Mouse (Mus musculus): ENCODE measurements around the gene Hook2. TPM values are rescaled to one million over a fixed set of nuclear protein-coding genes. Genes with fewer than 3 reads are reported as not detected.

Gene Hook2
- polyA plus RNA-seq, 1 experiment from 2014 or later = 31.2 TPM

DNA sequence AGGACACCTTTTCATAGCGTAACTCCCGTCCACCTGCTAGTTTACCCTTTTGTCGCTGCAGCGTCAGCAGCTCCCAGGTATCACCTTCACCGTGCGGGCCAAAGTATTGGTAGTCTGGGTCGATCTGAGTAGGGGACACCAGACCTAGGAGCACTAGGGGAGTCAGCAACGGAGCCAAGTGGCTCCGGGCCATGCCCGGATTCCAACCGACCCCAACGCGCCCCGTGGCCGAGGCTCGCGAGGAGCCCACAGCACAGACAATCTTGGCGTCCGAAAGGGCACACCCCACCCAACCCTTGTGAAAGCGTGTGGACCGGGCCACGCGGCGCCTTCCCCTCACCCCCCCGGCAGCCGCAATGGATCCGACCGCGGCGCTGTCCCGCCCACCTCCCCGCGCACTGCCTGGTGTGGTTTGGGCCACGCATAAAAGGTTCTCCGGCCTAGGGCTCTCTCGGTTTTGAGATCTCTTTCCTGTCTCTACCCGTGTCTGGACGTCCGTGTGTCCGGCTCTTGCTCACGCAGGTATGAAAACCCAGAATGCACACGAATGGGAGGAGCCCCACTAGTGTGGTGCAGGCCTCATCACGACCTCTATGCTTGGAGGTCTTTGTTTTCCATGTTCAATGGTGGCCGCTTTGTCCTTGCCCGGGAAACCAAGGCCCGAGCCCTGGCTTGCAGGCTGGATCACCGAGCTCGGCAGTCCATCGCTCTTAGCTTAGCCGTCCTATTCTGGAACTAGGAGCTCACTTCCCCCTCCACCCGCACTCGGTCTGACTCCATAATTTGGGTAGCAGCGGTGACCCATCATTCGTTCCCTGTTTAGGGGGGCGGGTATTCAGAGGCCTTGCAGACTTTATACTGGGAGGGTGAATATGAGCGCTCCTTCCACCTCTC is 20.9 kb upstream of the Hook2 start, which contains the start of the genes Gm49661, Prdx2 and Rnaseh2a:
Gm49661 (minus strand) TSS at position 193 of the 894 bp plus-strand sequence.
Prdx2 (plus strand) TSS at position 347 of the 894 bp plus-strand sequence.
Rnaseh2a (minus strand) TSS at position 527 of the 894 bp plus-strand sequence.
- Histone ChIP-seq H3K9me3 (ENCODE audit: control insufficient read depth, low read length) (no peaks in the 10 kb centered on the region), H3K36me3 (ENCODE audit: control insufficient read depth, insufficient read depth, low read length) (peaks cover 24% of the 10 kb centered on the region), H3K4me3 (ENCODE audit: low read depth, low read length) (peak within 1 kb of the TSS; percentile 80), H3K9ac (replicated peaks; ENCODE audit: low read depth, low read length) (peak within 1 kb of the TSS; percentile 94), H3K4me2 (ENCODE audit: low read depth, low read length) (peak within 1 kb of the TSS; percentile 90), H3K27me3 (ENCODE audit: control insufficient read depth, insufficient read depth, low read length) (no peaks in the 10 kb centered on the region), H3K4me1 (ENCODE audit: control insufficient read depth, insufficient read depth, low read length) (peaks cover 24% of the 10 kb centered on the region), H3K27ac (ENCODE audit: low read depth, low read length) (peak within 1 kb of the TSS; percentile 74)
- peak; percentile 79 for ATAC-seq (ENCODE audit: low read depth)
- whole genome bisulfite sequencing = under 1% methylated on average over 56 of the region's 56 CpGs

- Histone ChIP-seq H3K27ac (ENCODE audit: low read depth, low read length) (peak overlapping the region; percentile 74), H3K9me3 (ENCODE audit: control insufficient read depth, low read length) (no peaks in the 10 kb centered on the region), H3K9ac (replicated peaks; ENCODE audit: low read depth, low read length) (peak overlapping the region; percentile 94), H3K4me3 (ENCODE audit: low read depth, low read length) (peak overlapping the region; percentile 80), H3K4me2 (ENCODE audit: low read depth, low read length) (peak overlapping the region; percentile 90), H3K27me3 (ENCODE audit: control insufficient read depth, insufficient read depth, low read length) (no peaks in the 10 kb centered on the region), H3K36me3 (ENCODE audit: control insufficient read depth, insufficient read depth, low read length) (peaks cover 24% of the 10 kb centered on the region), H3K4me1 (ENCODE audit: control insufficient read depth, insufficient read depth, low read length) (peaks cover 19% of the 10 kb centered on the region)
- 9% methylated on average over 21 of the region's 21 CpGs for WGBS
- ATAC-seq (ENCODE audit: low read depth) = no peak
These were observed 20.1 kb upstream of the Hook2 start for GRCm38 (mm10) chr8:84970135-84970790.

- 72% methylated on average over 5 of the region's 5 CpGs for WGBS
- H3K9ac ChIP-seq (replicated peaks; ENCODE audit: low read depth, low read length) = peak overlapping the region; percentile 8; the same call in 1 of the 2 replicates
- ATAC-seq (ENCODE audit: low read depth) = no peak
- H3K4me3 ChIP-seq (ENCODE audit: low read depth, low read length) = peak overlapping the region; percentile 80
- no peaks in the 10 kb centered on the region for H3K27me3 ChIP-seq (ENCODE audit: control insufficient read depth, insufficient read depth, low read length)
- no peak overlapping the region for H3K27ac ChIP-seq (ENCODE audit: low read depth, low read length)
- peak overlapping the region; percentile 90 for H3K4me2 ChIP-seq (ENCODE audit: low read depth, low read length)
- H3K9me3 ChIP-seq (ENCODE audit: control insufficient read depth, low read length) = no peaks in the 10 kb centered on the region
- peaks cover 20% of the 10 kb centered on the region for H3K4me1 ChIP-seq (ENCODE audit: control insufficient read depth, insufficient read depth, low read length)
- H3K36me3 ChIP-seq (ENCODE audit: control insufficient read depth, insufficient read depth, low read length) = peaks cover 24% of the 10 kb centered on the region
These were observed 19.5 kb upstream of the Hook2 start for GRCm38 (mm10) chr8:84970913-84971312.

DNA sequence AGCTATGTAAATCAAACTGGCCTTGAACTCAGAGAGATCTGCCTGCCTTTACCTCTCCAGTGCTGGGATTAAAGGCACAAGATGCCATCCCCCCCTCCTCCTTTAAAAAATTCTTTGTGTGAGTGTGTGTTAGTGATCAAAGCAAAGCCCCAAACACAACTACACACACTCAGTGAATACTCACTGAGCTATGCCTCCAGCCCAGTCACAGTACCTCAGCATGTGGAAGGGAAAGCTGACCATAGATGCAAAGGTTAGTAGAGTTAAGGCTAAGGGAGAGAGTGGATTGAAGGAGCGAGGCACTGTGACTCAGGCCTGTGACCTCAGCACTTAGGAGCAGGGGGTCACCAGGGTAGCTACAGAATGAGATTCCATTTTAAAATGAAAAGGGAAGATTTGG is 17.3 kb upstream of the Hook2 start:
- no peak for ATAC-seq (ENCODE audit: low read depth)

GRCm38 (mm10) chr8:84973803-84974542 is 16.4 kb upstream of the Hook2 start:
- H3K9ac ChIP-seq (replicated peaks; ENCODE audit: low read depth, low read length) = no peak overlapping the region
- 0 out of 2 replicates have a peak, but pooled peaks cover 4% of the 10 kb centered on the region for H3K27me3 ChIP-seq (ENCODE audit: control insufficient read depth, insufficient read depth, low read length)
- H3K4me1 ChIP-seq (ENCODE audit: control insufficient read depth, insufficient read depth, low read length) = peaks cover 38% of the 10 kb centered on the region
- no peak for ATAC-seq (ENCODE audit: low read depth)
- no peak overlapping the region for H3K4me2 ChIP-seq (ENCODE audit: low read depth, low read length)
- no peak overlapping the region for H3K27ac ChIP-seq (ENCODE audit: low read depth, low read length)
- H3K4me3 ChIP-seq (ENCODE audit: low read depth, low read length) = no peak overlapping the region
- peaks cover 24% of the 10 kb centered on the region for H3K36me3 ChIP-seq (ENCODE audit: control insufficient read depth, insufficient read depth, low read length)
- WGBS = 64% methylated on average over 4 of the region's 4 CpGs
- no peaks in the 10 kb centered on the region for H3K9me3 ChIP-seq (ENCODE audit: control insufficient read depth, low read length)

More for the DNA sequence above, 17.3 kb upstream of the Hook2 start:
- Histone ChIP-seq H3K9ac (replicated peaks; ENCODE audit: low read depth, low read length) (no peak overlapping the region), H3K27me3 (ENCODE audit: control insufficient read depth, insufficient read depth, low read length) (0 out of 2 replicates have a peak, but pooled peaks cover 4% of the 10 kb centered on the region), H3K4me3 (ENCODE audit: low read depth, low read length) (no peak overlapping the region), H3K9me3 (ENCODE audit: control insufficient read depth, low read length) (no peaks in the 10 kb centered on the region), H3K36me3 (ENCODE audit: control insufficient read depth, insufficient read depth, low read length) (peaks cover 24% of the 10 kb centered on the region), H3K27ac (ENCODE audit: low read depth, low read length) (no peak overlapping the region), H3K4me2 (ENCODE audit: low read depth, low read length) (no peak overlapping the region), H3K4me1 (ENCODE audit: control insufficient read depth, insufficient read depth, low read length) (peaks cover 39% of the 10 kb centered on the region)
- WGBS = 100% methylated on average over 1 of the region's 1 CpGs

DNA sequence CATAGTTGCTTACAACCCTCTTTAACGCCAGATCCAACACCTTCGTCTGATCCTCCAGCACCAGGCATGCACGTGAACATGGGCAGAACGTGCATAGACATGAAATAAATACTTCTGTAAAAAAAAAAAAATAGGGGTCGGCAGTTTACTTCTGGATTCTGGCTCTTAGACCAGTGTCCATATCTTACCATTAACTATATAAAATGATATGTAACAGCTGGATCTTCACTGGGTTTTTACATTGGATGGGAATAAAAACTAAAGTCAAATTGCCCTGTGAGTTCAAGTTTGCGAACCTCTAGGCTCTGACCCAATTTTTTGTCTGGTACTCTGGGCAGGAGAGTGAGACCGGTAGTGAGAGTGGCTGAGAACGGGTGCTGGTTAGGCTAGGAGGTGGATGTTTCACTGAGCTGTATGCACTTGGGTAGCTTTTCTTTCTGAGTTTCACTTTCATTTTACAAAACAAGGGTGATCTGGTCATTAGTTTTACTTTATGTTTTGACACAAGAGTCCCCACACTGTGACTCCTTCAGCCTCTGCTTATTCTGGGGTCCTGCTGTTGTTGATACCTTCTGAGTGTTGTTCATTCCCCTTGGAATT is 15.8 kb upstream of the Hook2 start:
- H3K4me3 ChIP-seq (ENCODE audit: low read depth, low read length) = no peak overlapping the region
- no peaks in the 10 kb centered on the region for H3K9me3 ChIP-seq (ENCODE audit: control insufficient read depth, low read length)
- WGBS = 86% methylated on average over 8 of the region's 8 CpGs
- ATAC-seq (ENCODE audit: low read depth) = no peak
- H3K27me3 ChIP-seq (ENCODE audit: control insufficient read depth, insufficient read depth, low read length) = 0 out of 2 replicates have a peak, but pooled peaks cover 4% of the 10 kb centered on the region
- H3K27ac ChIP-seq (ENCODE audit: low read depth, low read length) = no peak overlapping the region
- no peak overlapping the region for H3K9ac ChIP-seq (replicated peaks; ENCODE audit: low read depth, low read length)
- H3K4me1 ChIP-seq (ENCODE audit: control insufficient read depth, insufficient read depth, low read length) = peaks cover 41% of the 10 kb centered on the region
- H3K4me2 ChIP-seq (ENCODE audit: low read depth, low read length) = no peak overlapping the region
- peaks cover 24% of the 10 kb centered on the region for H3K36me3 ChIP-seq (ENCODE audit: control insufficient read depth, insufficient read depth, low read length)

GRCm38 (mm10) chr8:84975434-84975833 is 15.0 kb upstream of the Hook2 start:
- H3K36me3 ChIP-seq (ENCODE audit: control insufficient read depth, insufficient read depth, low read length) = peaks cover 24% of the 10 kb centered on the region
- H3K9ac ChIP-seq (replicated peaks; ENCODE audit: low read depth, low read length) = no peak overlapping the region
- peaks cover 42% of the 10 kb centered on the region for H3K4me1 ChIP-seq (ENCODE audit: control insufficient read depth, insufficient read depth, low read length)
- no peaks in the 10 kb centered on the region for H3K9me3 ChIP-seq (ENCODE audit: control insufficient read depth, low read length)
- no peak overlapping the region for H3K4me3 ChIP-seq (ENCODE audit: low read depth, low read length)
- no peak for ATAC-seq (ENCODE audit: low read depth)
- 33% methylated on average over 7 of the region's 7 CpGs for WGBS
- 0 out of 2 replicates have a peak, but pooled peaks cover 4% of the 10 kb centered on the region for H3K27me3 ChIP-seq (ENCODE audit: control insufficient read depth, insufficient read depth, low read length)
- peak overlapping the region; percentile 100; the same call in 1 of the 2 replicates for H3K4me2 ChIP-seq (ENCODE audit: low read depth, low read length)
- peak overlapping the region; percentile 72; the same call in 1 of the 2 replicates for H3K27ac ChIP-seq (ENCODE audit: low read depth, low read length)

Measured in neural tube, embryonic 14.5 days (tissue).